Mouse (Mus musculus): ENCODE measurements around the gene Clcnkb.

GRCm38 (mm10) chr4:141422841-141423240, 7.0 kb upstream of the Clcnkb start:
- TF ChIP-seq CTCF (conservative IDR thresholded peaks at IDR 0.05 in 1 of 2, IDR thresholded peaks at IDR 0.05 in 1 of 2; ENCODE audit: low read depth in 2 of 2, low read length in 2 of 2) (no peak), JUN (IDR thresholded peaks at IDR 0.05; ENCODE audit: insufficient read depth, low read depth, low read length) (no peak), SIN3A (IDR thresholded peaks at IDR 0.05; ENCODE audit: low read length) (no peak), NELFE (IDR thresholded peaks at IDR 0.05; ENCODE audit: low read depth, low read length) (no peak), RAD21 (IDR thresholded peaks at IDR 0.05; ENCODE audit: low read depth, low read length) (no peak), CHD1 (IDR thresholded peaks at IDR 0.05; ENCODE audit: low read depth, low read length) (no peak), POLR2A (IDR thresholded peaks at IDR 0.05; ENCODE audit: low read depth, low read length) (no peak), EP300 (IDR thresholded peaks at IDR 0.05; ENCODE audit: low read length) (no peak)

Data from CH12.LX (cell line).